Mouse (Mus musculus) ES-Bruce4 (cell line): ENCODE results near the gene Nfkbie.
A peak's percentile ranks its signal among the peaks of the same experiment; 100 is the strongest.

ENCODE experiments used
- CTCF ChIP-seq: IDR thresholded peaks from one replicate; pipeline ENCODE4 v1.8.1; 2011; ENCODE audit warnings: low read depth, low read length
- POLR2A ChIP-seq: IDR thresholded peaks from one replicate; pipeline ENCODE4 v1.8.1; 2011; ENCODE audit warnings: low read length; ENCODE audit not compliant: insufficient read depth

DNA sequence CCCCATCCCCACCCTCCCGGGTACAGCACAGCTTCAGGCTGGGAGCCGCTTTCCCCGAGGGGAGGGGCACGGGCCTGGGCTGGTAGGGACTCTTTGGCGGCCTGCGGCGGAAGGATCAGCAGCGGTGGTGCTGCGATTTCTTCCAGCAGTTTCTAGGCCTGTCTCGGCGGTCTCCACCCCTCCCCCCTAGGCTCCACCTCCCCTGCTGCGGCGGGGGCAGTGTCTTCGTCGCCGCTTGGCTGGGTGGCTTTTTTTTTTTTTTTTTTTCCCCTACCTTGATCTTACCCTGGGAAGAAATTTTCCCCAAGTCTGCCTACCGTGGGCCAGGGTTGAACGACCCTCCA, 18.2 kb downstream of the Nfkbie start:
- TF ChIP-seq CTCF (no peak), POLR2A (peak; percentile 52)
